Mouse (Mus musculus): Measurements from ENCODE around the gene Zswim7. TPM values are rescaled to one million over a fixed set of nuclear protein-coding genes. Genes with fewer than 3 reads are reported as not detected.
A peak's percentile ranks its signal among the peaks of the same experiment; 100 is the strongest.
"Not testable (repeated sequence)": the region's sequence is repeated elsewhere in the genome, so short reads cannot be mapped to it uniquely, and the experiment has no call there.

The Zswim7 gene
- 24.8 TPM for polyA plus RNA-seq (2021)

- CTCF ChIA-PET = interaction anchor here (0.6 to 2.4 kb wide), 8 partner anchors 15 to 232 kb away, joined by 3 to 22 read pairs (median 4); no protein-coding TSS in a partner anchor
- POLR2A ChIA-PET = interaction anchor here (1.1 to 1.2 kb wide), 3 partner anchors 233 to 350 kb away, joined by 3 to 4 read pairs (median 3); no protein-coding TSS in a partner anchor
- H3K27me3 ChIP-seq = no peaks in the 10 kb centered on the region
- in situ Hi-C loops (cut with MboI; ENCODE audit: low pct_unique_long_range_greater_than_20kb) = loop anchor here (5.0 kb wide), 1 partner anchor 329 kb away; no protein-coding TSS in a partner anchor
- DNase-seq (ENCODE audit: low read depth, low spot score) (peak; percentile 59), ATAC-seq (peak; percentile 78)
- peak; percentile 76 for TF ChIP-seq CTCF (IDR thresholded peaks at IDR 0.05)
Observed at GRCm38 (mm10) chr11:62280675-62281600, at the start of gene Zswim7, which contains the start of gene Ttc19. Gene Zswim7, minus strand, starts transcription at chr11:62281375. Gene Ttc19, plus strand, starts transcription at chr11:62281473.

GRCm38 (mm10) chr11:62323659-62324058 lies 42.5 kb upstream of the Zswim7 start:
- ATAC-seq = no peak
- in situ Hi-C loops (cut with MboI; ENCODE audit: low pct_unique_long_range_greater_than_20kb) = no loop called here
- CTCF ChIA-PET = no interaction called here

GRCm38 (mm10) chr11:62320097-62320496 lies 38.9 kb upstream of the Zswim7 start:
- in situ Hi-C loops (cut with MboI; ENCODE audit: low pct_unique_long_range_greater_than_20kb) = no loop called here
- CTCF ChIA-PET = no interaction called here
- POLR2A ChIA-PET = no interaction called here
- no peak for TF ChIP-seq CTCF (IDR thresholded peaks at IDR 0.05)
- no peak for ATAC-seq
- H3K27me3 ChIP-seq = no peaks in the 10 kb centered on the region
- DNase-seq (ENCODE audit: low read depth, low spot score) = no peak

More at GRCm38 (mm10) chr11:62323659-62324058, 42.5 kb upstream of the Zswim7 start:
- TF ChIP-seq CTCF (IDR thresholded peaks at IDR 0.05) = no peak
- no peak for DNase-seq (ENCODE audit: low read depth, low spot score)
- POLR2A ChIA-PET = interaction anchor here (0.5 kb wide), 1 partner anchor 243 kb away, joined by 5 read pairs; no protein-coding TSS in a partner anchor
- no peaks in the 10 kb centered on the region for H3K27me3 ChIP-seq

GRCm38 (mm10) chr11:62317746-62318145 lies 36.6 kb upstream of the Zswim7 start:
- in situ Hi-C loops (cut with MboI; ENCODE audit: low pct_unique_long_range_greater_than_20kb) = no loop called here
- H3K27me3 ChIP-seq = no peaks in the 10 kb centered on the region
- ATAC-seq (no peak), DNase-seq (ENCODE audit: low read depth, low spot score) (no peak)
- ChIA-PET POLR2A (no interaction called here), CTCF (no interaction called here)
- no peak for TF ChIP-seq CTCF (IDR thresholded peaks at IDR 0.05)

DNA sequence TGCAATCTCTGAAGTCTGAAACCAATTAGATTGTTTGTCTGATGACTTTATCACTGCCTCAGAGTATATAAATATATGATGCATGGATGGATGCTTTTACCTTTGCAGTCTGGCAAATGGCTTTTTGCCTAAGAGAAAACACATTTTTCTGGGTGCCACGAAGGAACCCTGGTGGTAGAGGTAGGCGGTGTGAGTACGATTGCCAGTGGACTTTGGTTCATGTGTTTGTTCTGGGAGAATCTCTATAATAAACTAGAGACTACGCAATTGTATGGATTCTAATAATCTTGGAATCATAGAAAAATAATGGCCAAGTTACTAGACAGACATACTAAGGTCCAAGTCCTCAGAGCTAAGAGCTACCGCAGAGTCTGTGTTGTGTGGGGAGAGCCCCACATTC lies 33.8 kb upstream of the Zswim7 start:
- DNase-seq (ENCODE audit: low read depth, low spot score) = no peak
- no peak for TF ChIP-seq CTCF (IDR thresholded peaks at IDR 0.05)

GRCm38 (mm10) chr11:62309296-62309695 lies 28.1 kb upstream of the Zswim7 start:
- ChIA-PET CTCF (interaction anchor here (1.0 kb wide), 1 partner anchor 23 kb away, joined by 3 read pairs; no protein-coding TSS in a partner anchor), POLR2A (no interaction called here)
- H3K27me3 ChIP-seq = no peaks in the 10 kb centered on the region
- in situ Hi-C loops (cut with MboI; ENCODE audit: low pct_unique_long_range_greater_than_20kb) = no loop called here
- ATAC-seq = no peak
- DNase-seq (ENCODE audit: low read depth, low spot score) = no peak
- TF ChIP-seq CTCF (IDR thresholded peaks at IDR 0.05) = no peak

More for the DNA sequence above, 33.8 kb upstream of the Zswim7 start:
- no peaks in the 10 kb centered on the region for H3K27me3 ChIP-seq
- ChIA-PET CTCF (interaction anchor here (1.4 to 1.7 kb wide), 2 partner anchors 14 to 20 kb away, joined by 3 to 5 read pairs; no protein-coding TSS in a partner anchor), POLR2A (interaction anchor here (0.8 kb wide), 1 partner anchor 30 kb away, joined by 3 read pairs; no protein-coding TSS in a partner anchor)
- no peak for ATAC-seq
- in situ Hi-C loops (cut with MboI; ENCODE audit: low pct_unique_long_range_greater_than_20kb) = no loop called here

- in situ Hi-C loops (cut with MboI; ENCODE audit: low pct_unique_long_range_greater_than_20kb) = no loop called here
- H3K27me3 ChIP-seq = no peaks in the 10 kb centered on the region
- POLR2A ChIA-PET = no interaction called here
- CTCF ChIA-PET = no interaction called here
- ATAC-seq (no peak), DNase-seq (ENCODE audit: low read depth, low spot score) (no peak)
- TF ChIP-seq CTCF (IDR thresholded peaks at IDR 0.05) = no peak
Observed at GRCm38 (mm10) chr11:62305866-62306265, 24.7 kb upstream of the Zswim7 start.

DNA sequence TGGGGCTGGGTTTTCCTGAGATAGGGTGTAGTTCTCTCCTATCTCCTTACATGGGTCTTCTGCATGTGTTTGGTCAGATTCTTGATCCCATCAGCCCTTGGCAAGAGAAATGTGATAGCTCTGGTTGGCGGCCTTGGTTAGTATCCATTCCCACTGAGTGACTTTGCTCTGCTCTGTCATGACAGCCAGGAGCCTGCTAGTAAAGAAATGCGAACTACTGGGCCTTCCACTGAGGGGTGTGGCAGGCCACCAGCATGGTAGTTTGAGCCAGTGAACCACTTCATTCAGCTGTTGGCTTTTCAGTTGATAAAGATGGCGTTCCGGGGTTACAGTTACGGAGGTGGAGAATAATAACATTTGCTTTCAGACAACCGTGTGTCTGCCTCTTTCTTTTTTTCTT lies 17.7 kb upstream of the Zswim7 start:
- CTCF ChIA-PET = no interaction called here
- DNase-seq (ENCODE audit: low read depth, low spot score) = no peak
- ATAC-seq = no peak
- TF ChIP-seq CTCF (IDR thresholded peaks at IDR 0.05) = no peak
- no peaks in the 10 kb centered on the region for H3K27me3 ChIP-seq
- POLR2A ChIA-PET = no interaction called here
- in situ Hi-C loops (cut with MboI; ENCODE audit: low pct_unique_long_range_greater_than_20kb) = no loop called here

DNA sequence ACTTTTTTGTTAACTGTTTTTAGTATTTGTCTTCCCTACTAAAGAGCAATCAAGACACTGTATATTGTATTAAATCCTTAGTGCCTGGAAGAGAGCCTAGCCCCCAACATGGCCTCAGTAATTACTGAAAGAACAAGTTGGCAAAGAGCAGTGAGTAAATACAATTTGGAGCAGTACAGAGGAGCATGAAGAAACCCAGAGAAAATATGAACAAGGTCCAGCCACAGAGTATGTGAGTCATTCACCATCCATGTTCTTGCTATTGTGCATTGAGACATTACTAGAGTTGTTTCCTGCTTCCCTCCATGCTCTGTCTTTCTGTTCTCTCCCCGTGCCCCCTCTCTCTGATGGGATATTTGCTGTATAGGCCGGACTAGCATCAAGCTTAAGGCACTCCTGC lies 12.9 kb upstream of the Zswim7 start:
- ATAC-seq (no peak), DNase-seq (ENCODE audit: low read depth, low spot score) (no peak)
- POLR2A ChIA-PET = no interaction called here
- CTCF ChIA-PET = interaction anchor here (0.7 to 1.2 kb wide), 2 partner anchors 20 to 466 kb away, joined by 3 read pairs; no protein-coding TSS in a partner anchor
- in situ Hi-C loops (cut with MboI; ENCODE audit: low pct_unique_long_range_greater_than_20kb) = no loop called here
- no peak for TF ChIP-seq CTCF (IDR thresholded peaks at IDR 0.05)
- no peaks in the 10 kb centered on the region for H3K27me3 ChIP-seq

GRCm38 (mm10) chr11:62287700-62288099 lies 6.5 kb upstream of the Zswim7 start:
- DNase-seq (ENCODE audit: low read depth, low spot score) (no peak), ATAC-seq (no peak)
- ChIA-PET CTCF (interaction anchor here (1.0 kb wide), 1 partner anchor 10 kb away, joined by 3 read pairs; no protein-coding TSS in a partner anchor), POLR2A (interaction anchor here (0.5 kb wide), 1 partner anchor 355 kb away, joined by 4 read pairs; no protein-coding TSS in a partner anchor)
- no peak for TF ChIP-seq CTCF (IDR thresholded peaks at IDR 0.05)
- H3K27me3 ChIP-seq = no peaks in the 10 kb centered on the region
- in situ Hi-C loops (cut with MboI; ENCODE audit: low pct_unique_long_range_greater_than_20kb) = no loop called here

GRCm38 (mm10) chr11:62285020-62285419 lies 3.8 kb upstream of the Zswim7 start:
- no peak for TF ChIP-seq CTCF (IDR thresholded peaks at IDR 0.05)
- H3K27me3 ChIP-seq = no peaks in the 10 kb centered on the region
- DNase-seq (ENCODE audit: low read depth, low spot score) (no peak), ATAC-seq (no peak)
- in situ Hi-C loops (cut with MboI; ENCODE audit: low pct_unique_long_range_greater_than_20kb) = no loop called here
- CTCF ChIA-PET = interaction anchor here (2.4 kb wide), 1 partner anchor 157 kb away, joined by 5 read pairs; no protein-coding TSS in a partner anchor
- POLR2A ChIA-PET = interaction anchor here (0.8 kb wide), 1 partner anchor 30 kb away, joined by 3 read pairs; no protein-coding TSS in a partner anchor

DNA sequence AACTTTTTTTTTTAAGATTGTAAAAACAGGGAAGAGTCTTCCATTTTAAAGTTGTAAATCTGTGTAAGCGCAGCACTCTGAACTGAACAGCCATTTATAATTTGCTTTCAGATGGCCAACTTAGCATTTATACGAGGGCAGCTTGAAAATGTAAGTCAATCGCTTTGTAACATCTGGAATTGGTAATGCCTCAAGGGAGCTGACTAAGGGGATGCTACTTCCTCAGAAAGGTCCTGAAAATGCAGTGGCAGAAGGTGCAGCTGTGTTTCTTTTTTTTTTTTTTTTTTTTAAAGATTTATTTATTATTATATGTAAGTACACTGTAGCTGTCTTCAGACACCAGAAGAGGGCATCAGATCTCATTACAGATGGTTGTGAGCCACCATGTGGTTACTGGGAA lies 2.8 kb upstream of the Zswim7 start:
- ATAC-seq; H3K27me3 ChIP-seq; DNase-seq (ENCODE audit: low read depth, low spot score): not testable (repeated sequence)
- in situ Hi-C loops (cut with MboI; ENCODE audit: low pct_unique_long_range_greater_than_20kb) = loop anchor here (5.0 kb wide), 1 partner anchor 332 kb away; no protein-coding TSS in a partner anchor
- CTCF ChIA-PET = interaction anchor here (2.4 kb wide), 1 partner anchor 156 kb away, joined by 5 read pairs; no protein-coding TSS in a partner anchor
- POLR2A ChIA-PET = interaction anchor here (1.1 kb wide), 1 partner anchor 247 kb away, joined by 3 read pairs; no protein-coding TSS in a partner anchor
